Mouse (Mus musculus): ENCODE measurements around the gene Hist1h2ab. TPM values are rescaled to one million over a fixed set of nuclear protein-coding genes. Genes with fewer than 3 reads are reported as not detected.
A peak's percentile ranks its signal among the peaks of the same experiment; 100 is the strongest.

The Hist1h2ab gene
- total RNA-seq, 2 experiments from 2014 or later, result 28.1 to 3,405 TPM

DNA sequence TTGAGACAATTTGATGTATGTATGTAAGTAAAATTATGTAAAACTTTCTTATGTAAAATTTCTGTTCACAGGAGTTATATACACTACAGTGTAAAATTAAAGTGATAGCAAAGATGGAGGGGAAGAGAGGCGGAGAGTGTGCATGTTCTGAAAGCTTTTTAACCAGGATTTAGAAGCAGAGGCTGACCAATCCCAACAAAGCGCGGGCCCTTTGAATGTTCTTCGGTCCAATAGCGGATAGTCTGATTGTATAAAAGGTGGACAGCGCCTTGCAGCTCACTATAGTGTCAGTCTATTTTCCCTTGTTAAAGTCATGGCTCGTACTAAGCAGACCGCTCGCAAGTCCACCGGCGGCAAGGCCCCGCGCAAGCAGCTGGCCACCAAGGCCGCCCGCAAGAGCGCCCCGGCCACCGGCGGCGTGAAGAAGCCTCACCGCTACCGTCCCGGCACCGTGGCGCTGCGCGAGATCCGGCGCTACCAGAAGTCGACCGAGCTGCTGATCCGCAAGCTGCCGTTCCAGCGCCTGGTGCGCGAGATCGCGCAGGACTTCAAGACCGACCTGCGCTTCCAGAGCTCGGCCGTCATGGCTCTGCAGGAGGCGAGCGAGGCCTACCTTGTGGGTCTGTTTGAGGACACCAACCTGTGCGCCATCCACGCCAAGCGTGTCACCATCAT, 1.3 kb downstream of the Hist1h2ab start, which contains the start of gene Hist1h3b:
TSS of gene Hist1h3b (plus strand) at position 201 of the 675 bp plus-strand sequence.
- peak; percentile 63 for ATAC-seq (replicated peaks; ENCODE audit: poor library complexity)

DNA sequence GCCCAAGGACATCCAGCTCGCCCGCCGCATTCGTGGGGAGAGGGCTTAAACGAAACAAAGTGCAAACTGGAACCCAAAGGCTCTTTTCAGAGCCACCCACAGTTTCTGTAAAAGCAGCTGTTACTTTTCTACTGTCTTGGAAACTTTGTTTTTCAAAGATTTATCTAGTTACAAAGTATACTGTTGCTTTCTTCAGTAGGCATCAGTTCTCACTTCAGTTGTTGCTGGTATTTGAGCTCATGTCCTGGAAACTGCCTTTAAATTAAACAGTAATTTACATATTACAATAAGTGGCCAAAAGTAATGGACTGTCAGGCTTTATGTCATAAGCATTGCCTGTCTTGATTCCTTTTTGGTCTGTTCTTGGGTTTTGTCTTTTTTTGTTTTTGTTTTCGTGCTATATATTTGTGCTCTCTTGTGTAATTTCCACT, 1.8 kb downstream of the Hist1h2ab start:
- no peak for ATAC-seq (replicated peaks; ENCODE audit: poor library complexity)

DNA sequence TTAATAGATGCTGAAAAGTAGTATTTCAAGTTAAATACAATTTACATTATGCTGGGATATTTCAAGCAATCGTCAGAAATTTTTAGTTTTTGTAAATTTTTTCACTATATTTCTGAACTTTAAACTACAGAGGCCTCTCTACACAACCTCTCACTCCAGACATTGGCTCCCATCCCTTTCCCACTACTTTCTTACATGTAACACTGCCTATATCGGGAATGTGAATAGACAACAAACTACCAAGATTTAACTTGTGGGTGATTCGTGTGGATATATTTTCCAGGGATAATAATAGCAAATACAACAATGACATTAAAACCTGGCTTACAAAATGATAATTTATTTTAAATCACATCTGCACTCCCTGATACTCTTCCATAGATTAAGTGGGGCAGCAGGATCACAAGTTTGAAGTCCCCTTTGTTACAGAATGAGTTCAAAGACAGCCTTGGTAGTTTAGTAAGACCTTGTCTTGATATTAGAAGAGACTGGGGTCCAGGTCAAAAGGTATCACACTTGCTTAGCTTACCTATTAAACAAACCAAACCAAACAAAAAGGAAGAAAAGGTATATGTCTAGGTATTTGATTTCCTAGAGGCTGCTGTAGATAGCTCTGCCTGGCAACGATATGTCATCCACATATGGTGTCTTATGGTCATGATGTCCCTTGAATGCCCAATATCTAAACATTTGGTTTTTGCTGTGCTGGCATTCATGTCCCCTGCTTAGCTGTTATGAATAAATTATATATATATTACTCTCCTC, 2.6 kb downstream of the Hist1h2ab start:
- no peak for ATAC-seq (replicated peaks; ENCODE audit: poor library complexity)

DNA sequence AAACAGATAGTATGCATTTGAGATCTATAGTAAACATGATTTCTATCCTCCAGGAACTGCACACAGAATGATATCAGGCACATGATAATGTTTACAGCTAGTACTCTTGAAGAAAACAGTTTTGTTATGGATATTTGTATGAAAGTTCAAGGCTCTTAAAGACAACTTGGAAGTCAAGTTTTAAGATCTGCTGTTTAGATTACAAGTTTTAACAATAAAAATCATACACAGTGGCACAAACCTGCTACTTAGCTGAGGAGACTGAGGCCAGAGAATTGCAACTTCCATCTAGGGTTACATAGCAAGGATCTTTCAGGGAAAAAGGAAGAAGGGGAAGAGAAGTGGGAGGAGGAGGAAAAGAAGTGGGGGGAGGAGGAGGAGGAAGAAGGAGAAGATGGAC, 4.1 kb downstream of the Hist1h2ab start:
- no peak for ATAC-seq (replicated peaks; ENCODE audit: poor library complexity)

DNA sequence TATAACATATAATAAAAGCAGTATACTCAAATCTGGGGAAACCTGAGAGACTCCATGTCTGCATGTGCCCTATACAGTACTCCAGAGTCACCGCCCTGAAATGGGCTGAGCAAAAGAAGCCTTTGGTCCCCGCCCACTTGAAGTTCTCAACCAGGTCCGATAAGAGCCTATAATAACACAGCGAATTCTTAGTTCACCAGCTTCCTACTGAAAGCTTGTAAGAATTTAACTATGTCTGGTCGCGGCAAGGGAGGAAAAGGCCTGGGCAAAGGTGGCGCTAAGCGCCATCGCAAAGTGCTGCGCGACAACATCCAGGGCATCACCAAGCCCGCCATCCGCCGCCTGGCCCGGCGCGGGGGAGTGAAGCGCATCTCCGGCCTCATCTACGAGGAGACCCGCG, 5.9 kb downstream of the Hist1h2ab start, which contains the start of gene Hist1h4b:
TSS of gene Hist1h4b (plus strand) at position 224 of the 400 bp plus-strand sequence.
- peak; percentile 51 for ATAC-seq (replicated peaks; ENCODE audit: poor library complexity)

DNA sequence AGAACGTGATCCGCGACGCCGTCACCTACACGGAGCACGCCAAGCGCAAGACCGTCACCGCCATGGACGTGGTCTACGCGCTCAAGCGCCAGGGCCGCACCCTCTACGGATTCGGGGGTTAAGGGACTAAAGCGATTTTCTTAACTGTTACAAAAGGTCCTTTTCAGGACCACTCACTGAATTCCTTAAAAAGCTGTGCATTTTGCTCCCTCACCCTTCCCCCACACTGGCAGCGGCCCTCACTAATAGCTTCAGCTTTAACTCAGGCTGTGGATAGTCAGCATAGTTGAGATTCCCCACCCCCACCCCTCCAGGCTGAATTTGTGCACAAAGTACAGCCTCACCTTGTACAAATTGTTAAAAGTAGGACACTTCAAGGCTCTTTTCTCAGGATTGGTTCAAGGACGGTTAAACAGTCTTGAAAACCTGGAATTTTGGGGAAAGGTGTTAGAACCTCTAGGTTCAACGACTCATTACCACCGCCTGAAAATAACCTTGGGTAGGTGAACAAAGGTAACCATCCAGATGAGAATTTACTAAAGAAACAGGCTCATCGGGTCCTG, 6.4 kb downstream of the Hist1h2ab start:
- ATAC-seq (replicated peaks; ENCODE audit: poor library complexity), result peak; percentile 25

DNA sequence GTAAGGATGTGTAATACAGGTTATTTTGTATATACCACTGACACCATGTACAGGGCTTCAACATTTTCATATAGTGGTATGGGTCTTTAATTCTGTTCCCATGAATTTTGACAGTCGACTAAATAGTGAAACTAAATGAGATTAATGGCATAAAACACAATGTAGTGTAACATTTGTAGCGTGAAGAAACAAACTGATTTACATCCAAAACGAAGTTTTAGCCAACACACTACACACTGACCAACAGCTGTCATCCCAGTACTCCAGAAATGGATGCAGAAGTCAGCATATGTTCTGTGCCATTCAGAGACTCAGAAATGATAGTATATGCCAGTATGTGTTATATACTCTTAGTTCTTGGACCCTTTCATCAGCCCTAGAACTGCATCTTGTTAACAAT, 7.0 kb downstream of the Hist1h2ab start:
- no peak for ATAC-seq (replicated peaks; ENCODE audit: poor library complexity)

DNA sequence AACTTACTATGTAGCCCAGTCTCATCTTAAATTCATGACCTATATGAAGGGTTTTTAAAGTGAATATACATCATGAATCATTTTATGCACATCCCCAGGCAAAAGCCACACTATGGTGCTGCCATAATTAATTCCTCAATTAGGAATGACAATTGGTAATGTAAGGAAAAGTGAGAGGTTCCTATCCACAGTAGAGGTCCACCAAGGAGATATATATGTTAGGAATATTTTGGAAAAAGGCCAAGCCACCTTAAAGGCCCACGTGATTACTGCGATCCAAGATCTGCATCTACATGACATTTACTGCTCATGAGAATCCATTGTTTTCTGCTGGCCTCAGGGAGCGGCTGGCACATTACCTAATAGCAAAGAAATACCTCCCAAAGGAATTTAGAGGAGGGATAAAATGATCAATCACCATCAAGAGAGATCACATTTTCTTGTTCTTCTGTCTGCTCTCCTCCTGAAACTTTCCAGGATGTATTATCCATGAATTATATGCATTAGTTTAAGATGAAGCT, 8.4 kb downstream of the Hist1h2ab start:
- ATAC-seq (replicated peaks; ENCODE audit: poor library complexity), result no peak

DNA sequence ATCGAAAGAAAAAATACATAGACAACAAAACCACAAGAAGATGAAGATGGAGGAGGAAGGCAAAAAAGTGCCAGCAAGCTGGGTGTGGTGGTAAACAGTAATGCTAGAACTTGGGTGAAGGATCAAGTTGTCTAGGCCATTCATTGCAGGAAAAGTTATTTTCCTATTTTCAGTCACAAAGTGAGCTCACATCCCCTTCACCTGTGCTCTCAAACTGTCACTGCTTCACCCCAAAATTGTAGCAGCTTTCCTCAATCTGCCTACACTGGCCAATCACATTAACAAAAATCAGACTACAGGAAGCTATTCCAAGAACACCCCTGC, 9.0 kb downstream of the Hist1h2ab start:
- no peak for ATAC-seq (replicated peaks; ENCODE audit: poor library complexity)

DNA sequence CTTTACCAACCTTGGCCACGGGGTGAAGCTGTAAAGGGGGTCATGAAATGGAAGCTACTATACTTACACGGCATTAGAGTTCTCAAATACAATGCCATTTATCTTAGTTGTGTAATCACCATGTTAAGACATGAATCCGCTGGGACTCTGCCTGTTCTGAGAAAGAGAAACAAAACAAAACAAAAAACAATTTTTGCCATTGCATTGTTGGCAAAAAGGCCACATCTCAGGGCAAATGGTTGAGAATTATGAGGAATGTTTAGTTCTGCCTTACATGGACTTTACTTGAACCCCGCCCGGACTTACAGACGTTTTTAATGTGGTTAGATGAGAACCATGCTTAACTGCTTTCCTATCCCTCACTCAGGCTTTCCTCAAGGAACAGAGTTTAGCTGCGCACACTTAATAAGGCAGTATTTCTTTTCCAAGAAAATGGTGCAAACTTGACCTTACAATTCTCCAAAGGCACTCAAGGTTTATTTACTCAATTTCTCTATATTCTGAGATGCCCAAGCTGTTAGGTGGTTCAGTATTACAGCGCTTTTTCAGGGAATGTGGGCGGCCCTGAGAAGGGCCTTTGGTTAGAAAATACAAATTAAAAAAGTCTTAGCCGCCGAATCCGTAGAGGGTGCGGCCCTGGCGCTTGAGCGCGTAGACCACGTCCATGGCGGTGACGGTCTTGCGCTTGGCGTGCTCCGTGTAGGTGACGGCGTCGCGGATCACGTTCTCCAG, 9.5 kb downstream of the Hist1h2ab start:
- ATAC-seq (replicated peaks; ENCODE audit: poor library complexity), result no peak

DNA sequence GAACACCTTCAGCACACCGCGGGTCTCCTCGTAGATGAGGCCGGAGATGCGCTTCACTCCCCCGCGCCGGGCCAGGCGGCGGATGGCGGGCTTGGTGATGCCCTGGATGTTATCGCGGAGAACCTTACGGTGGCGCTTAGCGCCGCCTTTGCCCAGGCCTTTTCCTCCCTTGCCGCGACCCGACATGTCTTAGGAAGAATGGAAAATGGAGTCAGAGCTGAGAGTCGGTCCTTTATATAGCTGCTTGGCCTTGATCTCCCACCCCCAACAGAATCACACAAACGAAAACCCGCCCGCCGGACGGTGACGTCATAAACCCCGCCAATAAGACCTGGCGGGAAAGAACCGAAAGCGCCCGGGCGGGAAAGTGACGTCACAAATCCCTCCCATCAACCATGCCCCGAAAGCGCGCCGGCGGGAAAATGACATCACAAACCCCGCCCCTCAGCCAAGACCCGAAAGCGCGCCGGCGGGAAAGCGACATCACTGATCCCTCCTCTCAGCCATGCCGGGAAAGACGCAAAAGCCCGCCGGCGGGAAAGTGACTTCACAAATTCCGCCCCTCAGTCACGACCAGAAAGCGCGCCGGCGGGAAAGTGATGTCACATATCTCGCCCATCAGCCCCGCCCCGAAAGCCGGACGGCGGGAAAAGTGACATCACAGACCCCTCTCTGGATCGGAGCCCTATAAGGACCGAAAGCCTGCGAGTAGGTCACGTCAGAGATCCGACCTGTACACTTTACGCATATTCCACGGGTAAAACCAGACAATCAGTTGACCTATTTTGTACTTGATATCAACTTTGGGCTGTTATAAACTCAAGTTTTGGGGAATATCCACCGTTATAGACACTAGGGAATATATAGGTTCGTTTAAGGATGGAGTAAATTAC, 10.3 kb downstream of the Hist1h2ab start, which contains the start of gene Hist1h4a:
TSS of gene Hist1h4a (minus strand) at position 259 of the 893 bp plus-strand sequence.
- ATAC-seq (replicated peaks; ENCODE audit: poor library complexity), result peak; percentile 35

DNA sequence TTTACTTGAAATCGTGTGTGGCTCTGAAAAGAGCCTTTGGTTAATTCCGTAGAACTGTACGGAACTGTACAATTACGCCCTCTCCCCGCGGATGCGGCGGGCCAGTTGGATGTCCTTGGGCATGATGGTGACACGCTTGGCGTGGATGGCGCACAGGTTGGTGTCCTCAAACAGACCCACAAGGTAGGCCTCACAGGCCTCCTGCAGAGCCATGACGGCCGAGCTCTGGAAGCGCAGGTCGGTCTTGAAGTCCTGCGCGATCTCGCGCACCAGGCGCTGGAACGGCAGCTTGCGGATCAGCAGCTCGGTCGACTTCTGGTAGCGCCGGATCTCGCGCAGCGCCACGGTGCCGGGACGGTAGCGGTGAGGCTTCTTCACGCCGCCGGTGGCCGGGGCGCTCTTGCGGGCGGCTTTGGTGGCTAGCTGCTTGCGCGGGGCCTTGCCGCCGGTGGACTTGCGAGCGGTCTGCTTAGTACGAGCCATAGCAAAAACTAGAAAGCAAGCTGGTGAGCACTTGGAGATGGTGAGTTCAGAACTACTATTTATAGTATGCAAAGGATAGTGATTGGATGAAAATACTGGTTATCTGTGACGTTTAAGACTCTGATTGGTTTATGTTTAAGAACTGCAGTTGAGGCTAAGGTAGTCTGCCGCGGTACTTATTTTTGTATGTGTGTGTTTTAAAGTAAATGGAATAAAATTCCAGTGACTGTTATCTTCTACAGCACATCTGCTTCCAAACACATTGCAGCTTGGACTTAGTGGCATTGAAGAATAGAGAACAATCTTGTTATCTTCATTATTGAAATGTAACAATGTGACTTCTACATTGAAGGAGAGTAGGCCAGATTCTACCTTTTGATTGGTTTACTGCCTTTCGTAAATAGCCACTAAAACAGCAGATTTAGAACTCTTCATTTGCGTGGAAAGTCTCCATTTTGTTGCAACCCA, 11.2 kb downstream of the Hist1h2ab start, which contains the start of gene Hist1h3a:
TSS of gene Hist1h3a (minus strand) at position 516 of the 951 bp plus-strand sequence.
- peak; percentile 36 for ATAC-seq (replicated peaks; ENCODE audit: poor library complexity)

DNA sequence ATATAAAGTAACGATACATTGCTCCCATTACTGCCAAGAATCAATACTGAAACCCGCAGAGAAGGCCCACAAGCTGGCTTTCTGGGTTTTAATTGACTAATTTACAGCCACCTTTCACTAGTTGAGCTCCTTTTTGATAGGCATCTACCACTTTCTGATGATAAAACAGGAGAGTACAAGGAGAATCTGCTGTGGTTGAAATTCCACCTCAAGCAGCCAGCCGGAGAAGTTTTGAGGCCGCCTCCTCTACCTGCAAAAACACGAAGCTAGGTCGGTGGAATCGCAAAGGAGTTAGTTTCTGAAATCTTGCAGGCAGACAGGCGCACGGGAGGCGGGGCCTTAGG, 12.3 kb downstream of the Hist1h2ab start:
- ATAC-seq (replicated peaks; ENCODE audit: poor library complexity), result no peak

DNA sequence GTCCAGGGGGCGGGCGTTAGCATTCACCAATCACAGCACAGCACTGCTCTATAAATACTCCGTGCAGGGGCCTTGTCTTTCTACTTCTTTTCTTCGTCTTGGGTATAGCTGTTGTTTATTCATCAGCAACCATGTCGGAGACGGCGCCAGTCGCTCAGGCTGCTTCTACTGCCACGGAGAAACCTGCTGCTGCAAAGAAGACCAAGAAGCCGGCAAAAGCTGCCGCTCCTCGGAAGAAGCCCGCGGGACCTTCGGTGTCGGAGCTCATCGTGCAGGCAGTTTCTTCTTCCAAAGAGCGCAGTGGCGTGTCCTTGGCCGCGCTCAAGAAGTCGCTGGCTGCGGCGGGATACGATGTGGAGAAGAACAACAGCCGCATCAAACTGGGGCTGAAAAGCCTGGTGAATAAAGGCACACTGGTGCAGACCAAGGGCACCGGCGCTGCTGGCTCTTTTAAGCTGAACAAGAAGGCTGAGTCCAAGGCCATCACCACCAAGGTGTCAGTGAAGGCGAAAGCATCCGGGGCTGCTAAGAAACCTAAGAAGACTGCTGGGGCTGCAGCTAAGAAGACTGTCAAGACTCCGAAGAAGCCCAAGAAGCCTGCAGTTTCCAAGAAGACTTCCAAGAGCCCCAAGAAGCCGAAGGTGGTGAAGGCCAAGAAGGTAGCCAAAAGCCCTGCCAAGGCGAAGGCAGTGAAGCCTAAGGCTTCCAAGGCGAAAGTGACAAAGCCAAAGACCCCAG, 12.8 kb downstream of the Hist1h2ab start, which contains the start of gene Hist1h1a:
TSS of gene Hist1h1a (plus strand) at position 81 of the 738 bp plus-strand sequence.
- peak; percentile 43 for ATAC-seq (replicated peaks; ENCODE audit: poor library complexity)

DNA sequence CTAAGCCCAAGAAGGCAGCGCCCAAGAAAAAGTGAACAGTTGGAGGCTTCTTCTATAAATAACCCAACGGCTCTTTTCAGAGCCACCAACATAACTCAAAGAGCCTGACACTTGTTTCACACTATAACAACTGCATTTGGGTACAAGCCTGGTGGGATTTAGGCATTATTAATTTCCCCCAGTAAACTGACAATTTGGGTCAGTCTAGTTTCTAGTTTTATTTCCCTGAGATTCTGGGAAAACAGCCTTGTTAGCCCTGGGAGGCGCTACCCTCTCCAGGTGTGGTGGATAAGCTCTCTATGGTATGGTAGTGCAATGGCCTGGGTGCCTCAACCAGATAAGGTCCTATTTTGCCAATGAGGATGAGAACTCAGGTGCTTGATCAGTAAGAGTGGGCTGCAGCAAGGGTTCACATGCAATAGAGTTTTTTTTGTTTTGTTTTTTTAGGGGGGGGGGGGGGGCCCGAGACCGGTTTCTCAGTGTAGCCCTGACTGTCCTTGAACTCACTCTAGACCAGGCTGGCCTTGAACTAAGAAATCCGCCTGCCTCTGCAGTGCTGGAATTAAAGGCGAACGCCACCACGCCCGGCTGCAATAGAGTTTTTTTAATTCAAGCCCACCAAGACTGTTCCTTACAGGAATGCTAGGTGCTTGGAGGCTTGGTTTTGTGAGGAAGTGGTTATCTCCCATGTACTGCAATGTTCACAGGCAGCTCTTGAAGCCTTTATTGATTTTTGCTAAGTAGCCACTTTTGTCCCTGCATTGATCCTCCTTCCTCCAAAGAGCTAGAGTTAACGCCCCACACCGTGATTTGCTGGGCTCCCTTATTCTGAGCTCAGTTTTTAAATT, 13.6 kb downstream of the Hist1h2ab start:
- ATAC-seq (replicated peaks; ENCODE audit: poor library complexity), result no peak

DNA sequence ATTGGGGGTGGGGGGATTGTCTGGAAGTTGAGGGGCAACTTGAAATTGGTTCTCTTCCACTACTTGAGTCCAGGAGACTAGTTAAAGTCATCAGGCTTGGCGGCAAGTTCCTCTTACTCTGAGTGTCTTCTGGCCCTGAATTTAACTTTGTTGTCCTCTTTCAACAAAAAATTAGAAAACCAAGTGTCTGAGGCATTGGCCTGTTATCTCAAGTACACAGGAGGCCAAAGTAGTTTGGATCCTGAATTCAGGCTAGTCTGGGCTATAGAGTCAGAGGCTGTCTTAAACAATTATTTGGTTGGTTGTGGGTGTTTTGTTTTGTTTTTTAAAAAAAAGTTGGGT, 14.2 kb downstream of the Hist1h2ab start:
- no peak for ATAC-seq (replicated peaks; ENCODE audit: poor library complexity)

DNA sequence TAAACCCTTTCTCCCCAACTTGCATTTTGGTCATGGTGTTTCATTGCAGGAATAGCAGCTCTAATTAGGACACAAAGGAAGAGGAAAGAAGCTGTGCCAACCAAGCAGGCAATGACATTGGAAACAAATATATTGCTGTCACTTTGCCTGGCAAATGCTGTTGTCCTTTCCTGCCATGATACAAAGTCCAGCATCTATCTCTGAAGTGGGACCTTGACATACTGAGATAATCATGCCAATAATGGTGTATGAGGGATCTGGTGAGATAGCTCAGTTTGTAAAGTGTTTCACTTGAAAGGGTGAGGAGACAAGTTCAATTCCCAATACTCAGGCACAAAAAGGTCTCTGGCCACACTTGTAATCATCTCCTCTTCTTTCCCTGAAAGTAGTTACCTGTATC, 15.8 kb downstream of the Hist1h2ab start:
- no peak for ATAC-seq (replicated peaks; ENCODE audit: poor library complexity)

All from megakaryocyte progenitor cell, adult 5-6 weeks (primary cell).